Mouse (Mus musculus): ENCODE measurements at regions not wholly inside any gene's neighbourhood (a gene's known extent, or its start where the extent isn't known, plus 50 kb on each side); places are given as distances from the start of the nearest gene placed in this dataset.
A peak's percentile ranks its signal among the peaks of the same experiment; 100 is the strongest.

DNA sequence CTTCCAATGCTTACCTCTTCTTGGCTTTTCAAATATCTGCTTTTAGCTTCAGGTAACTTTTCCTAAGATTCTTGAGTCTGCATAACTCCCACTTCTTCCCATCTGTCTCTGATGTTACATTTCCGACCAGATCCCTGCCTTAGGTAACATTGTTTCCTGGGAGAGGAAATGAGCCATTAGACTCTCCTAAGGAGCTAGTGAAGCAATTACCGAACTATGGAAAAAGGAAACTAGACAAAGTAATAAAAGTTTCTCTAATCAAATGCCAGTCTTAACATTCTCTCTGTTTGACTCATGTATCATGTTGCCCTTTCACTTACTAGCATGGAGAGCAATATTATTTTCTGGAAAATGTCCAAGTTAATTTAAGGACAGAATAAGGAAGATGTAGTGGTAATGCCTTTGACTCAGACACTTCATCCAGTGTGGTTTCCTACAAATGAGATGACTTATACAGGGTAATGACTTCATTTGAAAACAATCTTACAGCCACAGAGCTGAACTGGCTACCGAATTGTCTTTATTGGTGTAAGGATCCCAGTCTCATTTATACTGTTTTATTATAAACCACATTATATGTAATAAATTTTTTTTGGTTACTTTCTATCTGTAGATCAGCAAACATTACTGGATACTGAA is 263.8 kb upstream of the Fam84a start:
- DNase-seq (ENCODE audit: inconsistent ontology term) = peak; percentile 15

DNA sequence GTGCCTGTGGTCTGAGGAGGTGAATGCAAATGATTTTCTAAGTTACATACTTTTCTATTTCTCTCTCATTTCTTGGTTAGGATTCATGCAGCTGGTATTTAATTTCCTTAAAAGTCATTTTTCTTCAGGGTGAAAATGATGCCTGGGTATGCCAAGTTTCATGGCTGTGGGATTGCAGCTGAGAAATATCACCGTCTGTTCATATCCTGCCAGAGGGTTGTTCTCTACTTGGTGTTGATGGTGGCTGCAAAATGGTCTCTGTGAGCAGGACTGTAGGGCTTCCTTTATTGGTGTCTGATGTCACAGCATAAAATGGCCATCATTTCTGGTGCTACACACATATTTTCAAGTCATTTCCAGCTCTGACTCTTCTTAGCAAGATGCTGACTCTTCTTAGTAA is 259.2 kb upstream of the Fam84a start:
- no peak for DNase-seq (ENCODE audit: inconsistent ontology term)

DNA sequence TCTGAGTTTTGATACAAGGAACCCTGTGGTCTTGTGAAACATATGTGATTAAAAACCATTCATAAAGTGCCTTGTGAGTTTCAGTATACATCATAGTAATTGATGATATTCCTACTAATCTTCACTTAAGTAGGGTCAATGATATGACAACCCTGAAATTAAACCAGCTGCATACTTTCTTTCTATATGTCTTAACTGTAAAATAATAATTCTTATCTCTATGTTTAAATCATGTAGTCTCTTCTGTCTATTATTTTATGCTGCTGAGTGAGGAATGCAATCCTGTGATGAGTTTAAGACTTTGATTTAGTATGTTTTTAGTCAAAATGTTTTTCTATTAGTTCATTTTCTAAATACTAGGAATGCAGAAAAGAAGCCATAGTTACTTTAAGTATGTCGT is 253.9 kb upstream of the Fam84a start:
- no peak for DNase-seq (ENCODE audit: inconsistent ontology term)

DNA sequence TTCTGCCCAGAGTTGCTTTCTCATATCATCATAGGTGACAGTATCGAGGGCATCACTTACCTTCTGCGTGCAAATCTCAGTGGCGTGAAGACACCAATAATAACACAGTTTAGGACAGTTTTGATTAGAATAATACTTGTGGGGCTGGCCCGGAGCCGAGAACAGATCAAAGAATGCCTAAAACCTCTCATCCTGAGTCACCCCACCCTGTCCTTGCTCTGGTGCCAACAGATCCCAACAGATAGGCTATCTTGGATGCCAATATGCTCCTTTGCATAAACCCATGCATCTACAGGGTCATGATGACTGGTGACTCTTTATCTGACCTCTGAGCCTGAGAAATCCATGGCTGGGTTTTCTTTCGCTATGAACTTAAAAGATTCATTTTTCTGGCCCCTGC is 224.4 kb upstream of the Fam84a start:
- DNase-seq (ENCODE audit: inconsistent ontology term) = no peak

DNA sequence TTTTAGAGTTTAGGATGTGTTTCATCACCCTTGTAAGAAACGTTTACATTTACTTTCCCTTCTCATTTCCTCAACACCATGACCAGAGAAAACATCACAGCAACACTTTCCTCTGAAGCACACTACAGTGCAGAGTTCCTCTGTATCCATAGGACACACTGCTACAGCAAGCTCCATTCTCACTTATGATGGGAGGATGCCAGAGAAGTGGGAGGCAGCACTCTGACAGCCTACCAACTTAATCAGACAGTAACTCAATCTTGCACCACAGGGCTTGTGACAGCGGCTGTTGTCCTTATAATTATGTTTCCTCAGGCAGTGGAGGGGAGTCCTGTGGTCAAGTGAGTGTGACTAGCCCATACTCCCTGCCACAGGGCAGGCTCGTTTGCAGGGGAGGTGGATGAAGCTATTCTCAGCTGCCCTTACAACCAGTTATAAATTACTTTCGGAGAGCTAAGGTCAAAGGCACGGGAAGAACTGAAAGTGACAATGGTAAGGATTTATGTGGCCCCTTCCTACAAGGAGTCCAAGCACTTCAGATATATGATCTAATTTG is 186.5 kb upstream of the Fam84a start:
- DNase-seq (ENCODE audit: inconsistent ontology term) = no peak

DNA sequence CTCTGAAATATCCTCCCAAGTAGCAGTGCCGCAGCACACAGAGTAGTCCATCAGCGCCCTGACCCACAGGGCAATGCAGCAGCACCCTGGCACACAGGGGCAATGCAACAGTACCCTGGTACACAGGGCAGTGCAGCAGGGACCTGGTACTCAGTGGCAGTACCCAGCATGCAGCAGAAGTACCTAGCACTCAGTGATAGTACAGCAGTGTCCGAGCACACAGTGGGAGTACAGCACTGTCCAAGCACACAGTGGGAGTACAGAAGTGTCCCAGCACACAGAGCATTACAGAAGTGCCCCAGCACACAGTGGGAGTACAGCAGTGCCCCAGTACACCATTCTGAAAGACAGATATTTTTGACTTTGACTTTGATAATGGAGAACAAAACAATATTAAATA is 186.0 kb upstream of the Fam84a start:
- DNase-seq (ENCODE audit: inconsistent ontology term) = no peak

DNA sequence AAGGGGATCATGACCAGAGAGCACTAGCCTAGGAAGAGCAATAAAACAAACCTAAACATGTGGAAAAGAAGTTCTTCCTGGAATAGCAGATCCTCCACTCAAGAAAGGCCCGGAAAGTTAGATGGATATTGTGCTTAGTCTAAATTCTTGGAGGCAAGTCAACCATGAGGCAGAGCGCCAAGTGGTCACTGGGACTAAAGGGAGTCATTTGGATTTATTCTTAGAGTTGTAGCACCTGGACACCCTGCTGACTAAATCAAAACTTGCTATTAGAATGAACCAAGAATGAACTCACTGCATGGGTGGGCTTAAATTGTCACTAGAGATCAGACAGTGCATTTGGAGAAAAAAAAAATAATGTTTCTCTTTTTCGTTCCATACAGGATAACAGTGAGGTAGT is 166.8 kb upstream of the Fam84a start:
- DNase-seq (ENCODE audit: inconsistent ontology term) = no peak

DNA sequence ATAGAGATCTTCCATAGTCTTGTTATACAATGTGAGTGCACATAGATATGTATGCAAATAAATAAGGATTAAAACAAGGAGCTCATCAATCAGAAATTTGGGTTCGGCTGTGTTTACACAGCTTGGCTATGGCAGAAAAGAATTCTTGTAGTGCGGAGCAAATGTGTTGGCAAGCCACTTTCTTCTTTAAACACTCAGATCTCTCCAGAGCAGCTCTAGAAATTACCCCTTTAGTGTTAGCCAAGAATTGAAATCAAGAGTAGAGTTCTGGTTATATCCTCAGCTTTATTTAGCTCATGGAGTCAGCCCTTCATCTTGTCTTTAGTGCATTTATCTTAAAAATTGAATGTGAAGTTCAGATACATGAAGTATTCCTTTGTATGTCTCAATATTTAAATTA is 164.5 kb upstream of the Fam84a start:
- DNase-seq (ENCODE audit: inconsistent ontology term) = no peak

DNA sequence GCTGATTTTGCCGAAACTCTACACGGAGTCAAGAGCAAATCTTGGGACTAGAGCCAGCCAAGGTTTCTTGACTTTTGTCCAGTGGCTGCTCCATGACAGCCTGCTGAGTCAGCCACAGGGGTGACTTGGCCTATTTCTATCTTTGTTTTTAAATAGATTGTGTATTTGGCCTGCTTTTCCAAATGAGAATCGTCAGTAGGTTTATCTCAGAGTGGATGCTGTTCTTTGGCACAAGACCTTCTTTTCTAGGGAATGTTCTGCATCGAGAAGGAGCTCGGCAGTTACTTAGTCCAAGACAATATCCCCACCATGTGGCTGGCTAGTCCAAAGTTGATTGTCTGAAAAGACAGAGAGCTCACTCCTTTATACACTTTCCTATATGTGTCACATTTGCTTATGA is 163.9 kb upstream of the Fam84a start:
- no peak for DNase-seq (ENCODE audit: inconsistent ontology term)

DNA sequence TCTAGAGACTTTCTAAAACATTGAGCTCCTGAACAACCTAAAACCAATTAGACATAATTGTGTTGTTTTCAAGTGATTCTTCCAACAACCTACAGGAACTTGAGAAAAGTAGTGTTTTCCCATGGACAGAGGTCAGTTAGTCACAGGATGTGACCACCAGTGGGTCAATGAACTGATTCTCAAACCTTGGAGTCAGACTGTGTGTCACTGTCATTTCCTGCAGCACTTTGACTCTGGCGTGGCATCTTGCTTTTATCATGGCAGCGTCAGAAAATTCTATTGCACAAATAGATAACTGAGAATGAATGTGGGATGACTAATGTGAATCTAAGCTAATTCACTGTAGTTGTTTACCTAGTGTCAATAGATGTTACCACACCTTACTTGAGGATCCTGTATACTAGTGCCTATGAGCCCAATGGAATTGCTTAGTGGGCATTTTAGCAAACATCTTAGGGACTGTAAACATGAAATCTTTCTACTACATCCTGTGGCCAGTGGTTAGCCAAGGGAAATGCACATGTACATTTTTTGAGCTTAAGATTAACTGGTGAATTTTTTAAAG is 150.6 kb upstream of the Fam84a start:
- no peak for DNase-seq (ENCODE audit: inconsistent ontology term)

DNA sequence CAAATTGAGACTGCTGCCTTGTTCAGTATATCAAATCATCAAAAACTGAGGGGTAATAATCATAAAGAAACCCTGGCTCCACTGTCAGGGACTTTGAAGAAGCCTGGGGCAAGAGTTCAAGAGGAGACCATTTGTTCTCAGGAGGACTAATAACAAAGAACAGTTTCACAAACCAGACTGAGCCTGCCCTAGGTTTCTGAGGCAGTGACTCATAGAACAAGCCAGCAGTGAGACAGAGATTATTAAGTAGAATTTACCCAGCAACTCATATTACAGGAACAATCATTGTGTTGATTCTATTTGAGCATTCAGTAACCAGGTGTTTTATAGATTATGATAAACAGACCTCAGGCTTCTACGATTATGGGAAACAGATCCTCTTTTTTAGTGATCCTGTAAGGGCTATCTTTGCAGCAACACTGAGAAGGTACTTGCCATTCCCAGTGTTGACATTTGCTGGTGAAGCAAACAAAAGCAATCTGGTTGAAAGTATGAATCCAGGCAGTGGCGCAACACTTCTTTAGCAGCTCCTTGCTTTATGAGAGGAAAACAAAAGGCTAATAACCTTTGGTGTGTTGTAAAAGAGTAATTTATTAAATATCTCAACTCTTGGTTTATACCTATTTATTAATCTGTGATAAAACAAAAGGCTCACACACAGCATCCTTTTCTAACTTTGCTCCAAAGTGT is 150.0 kb upstream of the Fam84a start:
- peak; percentile 58 for DNase-seq (ENCODE audit: inconsistent ontology term)

DNA sequence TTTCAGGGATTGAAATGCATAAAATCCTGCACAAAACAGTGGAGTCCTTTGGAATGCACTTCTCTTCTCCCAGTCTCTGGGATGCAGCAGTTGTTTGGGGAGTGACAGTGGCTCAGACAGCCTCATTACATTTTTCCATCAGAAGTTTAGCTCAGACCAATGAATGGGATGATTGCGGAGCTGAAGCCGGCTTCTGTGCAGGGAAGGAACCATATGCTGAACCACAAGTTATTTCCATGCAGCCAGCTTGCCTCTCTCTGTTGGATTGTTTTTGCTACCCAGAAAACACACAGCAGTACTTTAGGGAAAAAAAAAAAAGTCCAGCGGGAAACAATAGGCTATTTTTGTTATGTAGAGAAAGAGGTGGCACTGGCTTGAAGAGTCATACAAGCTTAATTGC is 140.2 kb upstream of the Fam84a start:
- no peak for DNase-seq (ENCODE audit: inconsistent ontology term)

DNA sequence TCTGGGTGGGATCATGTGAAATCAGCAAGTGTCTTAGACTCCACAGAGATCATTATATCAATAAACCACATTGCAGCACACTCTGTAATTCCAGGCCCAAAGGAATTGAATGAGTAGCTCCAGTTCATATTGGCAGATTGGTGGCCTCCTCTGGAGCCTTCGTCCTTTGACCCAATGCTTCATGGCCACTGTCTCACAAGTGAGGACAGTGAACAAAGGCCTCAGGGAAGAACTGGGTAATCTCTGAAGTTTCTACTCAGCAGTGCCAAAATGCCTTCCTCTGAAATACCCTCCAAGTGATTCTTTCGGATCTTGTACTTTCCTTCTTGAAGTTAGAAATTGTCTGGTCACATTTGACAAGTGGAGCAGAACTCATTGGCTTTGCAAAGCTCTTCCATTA is 135.8 kb upstream of the Fam84a start:
- peak; percentile 26 for DNase-seq (ENCODE audit: inconsistent ontology term)

DNA sequence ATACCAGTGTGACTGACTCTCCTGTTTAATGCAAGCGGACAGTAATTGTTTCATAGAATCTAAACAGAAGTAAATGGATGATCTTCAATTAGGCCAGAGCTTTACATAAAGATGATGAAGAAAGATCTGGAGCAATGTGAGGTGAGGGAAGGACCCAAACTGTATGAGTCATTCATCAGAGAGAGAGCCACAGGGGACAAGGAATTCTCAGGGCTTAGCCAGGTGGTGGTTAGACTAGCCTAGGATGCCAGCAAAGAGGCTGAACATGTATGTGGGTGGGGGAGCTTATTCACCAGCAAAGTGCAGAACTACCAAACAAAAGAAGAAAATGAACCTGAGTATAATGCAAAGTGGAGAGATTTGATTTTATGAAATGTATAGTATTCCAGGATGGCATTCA is 134.8 kb upstream of the Fam84a start:
- peak; percentile 18 for DNase-seq (ENCODE audit: inconsistent ontology term)

DNA sequence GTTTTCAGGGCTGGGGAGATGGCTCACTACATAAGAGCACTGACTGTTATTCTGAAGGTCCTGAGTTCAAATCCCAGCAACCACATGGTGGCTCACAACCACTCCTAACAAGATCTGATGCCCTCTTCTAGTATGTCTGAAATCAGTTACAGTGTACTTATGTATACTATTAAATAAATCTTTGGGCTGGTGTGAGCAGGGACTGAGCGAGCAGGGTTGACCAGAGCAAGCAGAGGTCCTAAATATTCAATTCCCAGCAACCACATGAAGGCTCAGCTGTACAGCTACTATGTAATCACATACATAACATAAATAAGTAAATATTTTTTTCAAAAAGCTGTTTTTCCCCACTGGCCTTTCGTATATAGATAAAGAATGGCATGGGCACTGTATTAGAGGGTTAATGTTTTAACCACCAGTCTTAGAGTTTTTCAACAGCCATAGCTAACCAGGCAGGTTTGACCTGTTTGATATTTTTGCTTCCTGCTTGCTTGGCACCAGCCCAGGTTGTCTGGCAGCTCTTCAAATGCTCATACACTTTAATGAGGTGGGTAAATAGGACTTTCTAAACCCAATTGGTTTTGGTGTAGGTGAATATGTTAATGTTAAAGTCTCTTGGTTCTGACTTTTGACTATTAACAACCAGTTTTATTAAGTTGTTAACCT is 134.1 kb upstream of the Fam84a start:
- DNase-seq (ENCODE audit: inconsistent ontology term) = no peak

DNA sequence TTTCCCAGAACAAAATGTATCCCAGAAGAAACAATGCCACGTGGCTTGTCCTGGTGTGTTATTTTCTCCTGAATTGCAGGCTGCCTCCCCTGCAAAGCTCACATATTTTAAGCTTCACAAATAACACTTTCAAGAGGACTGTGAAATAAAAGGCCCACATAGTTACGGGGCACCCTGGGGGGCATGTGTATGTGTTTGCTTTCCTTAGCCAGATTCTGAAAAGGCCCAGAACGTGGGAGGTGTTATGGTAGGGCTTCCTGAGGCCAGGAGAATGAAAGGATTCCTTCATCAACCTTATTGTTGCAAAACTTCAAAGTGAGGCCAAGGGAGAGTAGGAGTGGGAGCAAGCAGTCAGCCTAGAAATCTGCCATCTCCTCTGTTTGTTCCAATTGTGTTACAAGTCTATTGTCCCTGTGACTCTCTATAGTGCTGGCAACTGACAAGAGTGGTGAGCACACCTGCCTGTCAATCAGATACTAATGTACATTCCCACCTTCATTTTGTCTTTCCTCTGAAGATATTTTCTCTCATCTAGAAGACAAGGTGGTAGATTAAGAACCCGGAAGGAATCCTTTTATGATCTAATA is 131.3 kb upstream of the Fam84a start:
- DNase-seq (ENCODE audit: inconsistent ontology term) = peak; percentile 40

DNA sequence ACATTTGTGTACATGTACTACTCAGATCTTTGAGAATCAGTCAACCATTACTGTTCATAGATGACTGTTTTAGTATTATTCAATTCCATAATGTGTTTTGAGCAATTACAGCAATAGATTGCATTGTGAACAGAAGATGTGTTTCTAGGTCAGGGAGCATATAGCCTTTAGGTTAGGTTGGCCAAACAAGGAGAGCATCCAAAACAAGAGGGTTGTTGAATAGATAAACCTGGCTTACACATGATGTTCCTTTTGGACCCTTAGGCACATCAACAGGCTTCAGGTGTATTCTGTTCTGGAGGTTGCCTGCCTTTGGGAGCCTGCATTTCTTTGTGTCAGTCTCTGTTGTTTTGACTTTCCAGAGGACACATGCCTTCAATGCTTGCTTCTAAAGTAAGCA is 123.4 kb upstream of the Fam84a start:
- DNase-seq (ENCODE audit: inconsistent ontology term) = no peak

DNA sequence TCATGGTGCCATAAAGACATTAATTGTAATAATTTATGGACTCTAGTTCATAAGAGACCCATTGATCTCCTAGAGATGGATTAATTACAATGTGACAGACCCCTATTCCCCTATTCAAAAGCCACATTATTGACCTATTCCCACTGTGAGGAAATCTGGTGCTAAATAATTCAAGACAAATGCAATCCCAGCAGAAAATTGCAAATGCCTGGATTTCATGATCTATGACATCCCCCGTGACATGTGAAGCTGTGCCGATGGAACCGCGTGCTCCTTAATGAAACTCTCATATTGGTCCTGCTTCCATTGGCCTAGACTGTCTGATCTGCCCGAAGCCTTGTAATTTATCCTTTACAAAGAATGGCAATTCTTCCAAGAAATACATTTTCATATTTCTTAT is 122.9 kb upstream of the Fam84a start:
- DNase-seq (ENCODE audit: inconsistent ontology term) = no peak

DNA sequence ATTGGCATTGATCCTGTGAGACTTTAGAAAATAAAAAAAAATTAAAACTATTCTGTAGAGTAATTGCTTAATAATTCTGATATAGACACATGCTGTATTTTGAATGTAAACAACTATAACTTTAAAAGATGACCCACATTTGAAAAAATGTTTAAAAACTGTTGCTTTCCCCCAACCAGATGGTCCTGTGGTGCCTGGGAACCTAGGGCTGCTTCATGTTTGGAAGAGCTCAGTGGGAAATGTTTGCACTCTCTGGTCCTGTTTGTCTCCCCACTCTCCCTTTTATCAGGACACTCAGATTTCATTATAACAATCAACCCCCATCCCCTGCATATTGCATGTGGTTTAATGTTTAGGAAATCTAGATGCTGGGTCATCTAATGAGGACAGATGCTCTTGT is 119.4 kb upstream of the Fam84a start:
- no peak for DNase-seq (ENCODE audit: inconsistent ontology term)

DNA sequence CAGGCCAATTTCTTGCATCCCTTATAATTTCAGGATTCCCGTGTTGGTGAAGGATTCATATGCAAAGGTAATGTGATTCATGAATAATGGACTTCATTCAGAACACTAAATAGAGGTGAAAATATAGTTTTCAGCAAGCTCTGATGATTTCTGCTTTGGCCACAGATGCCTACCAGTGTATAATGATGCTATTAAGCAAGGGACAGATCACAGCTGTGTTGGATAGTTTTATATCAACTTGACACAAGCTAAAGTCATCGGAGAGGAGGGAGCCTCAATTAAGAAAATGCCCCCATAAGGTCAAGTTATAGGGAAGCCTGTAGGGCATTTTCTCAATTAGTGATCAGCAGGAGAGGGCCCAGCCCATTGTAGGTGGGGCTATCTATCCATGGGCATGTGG is 109.2 kb upstream of the Fam84a start:
- DNase-seq (ENCODE audit: inconsistent ontology term) = no peak

DNA sequence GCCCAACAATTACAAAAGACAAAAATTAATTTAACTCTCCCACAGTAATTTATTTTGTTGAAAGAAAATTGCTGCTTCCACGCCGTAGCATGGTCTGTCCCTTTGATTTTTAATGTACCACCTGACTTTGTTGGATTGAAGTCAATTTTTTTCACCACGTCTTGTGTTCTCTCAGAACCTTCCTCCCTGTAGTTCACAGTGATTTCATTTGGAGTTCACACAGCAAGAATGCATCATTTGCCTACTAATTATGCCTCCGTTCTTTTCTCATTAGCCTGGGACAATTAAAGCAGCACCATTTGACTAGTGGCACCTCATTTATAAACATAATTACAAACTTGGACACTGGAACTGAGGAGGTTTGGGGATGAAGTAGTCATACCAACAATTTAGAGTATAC is 108.4 kb upstream of the Fam84a start:
- DNase-seq (ENCODE audit: inconsistent ontology term) = peak; percentile 39

DNA sequence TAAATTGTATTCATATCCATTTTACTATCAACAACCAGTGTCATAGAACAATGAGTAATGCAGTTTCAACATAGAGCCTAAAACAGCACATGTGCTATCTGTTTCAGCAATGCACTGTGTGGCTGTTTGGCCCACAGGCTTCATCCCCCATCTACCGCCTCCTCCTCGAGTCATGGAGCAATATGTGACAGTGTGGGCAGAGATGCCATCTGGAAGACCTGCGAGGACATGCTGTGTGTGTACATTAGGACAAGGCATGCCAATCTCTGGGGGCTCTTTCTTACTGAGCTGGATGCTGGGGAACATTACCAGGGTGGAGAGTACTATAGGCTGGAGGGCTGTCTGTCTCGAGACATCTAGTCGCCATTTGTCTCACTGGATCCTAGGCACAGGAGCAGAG is 101.5 kb upstream of the Fam84a start:
- DNase-seq (ENCODE audit: inconsistent ontology term) = no peak

All from Muller cell, postnatal 12 days (primary cell).